Mouse (Mus musculus): ENCODE data around the gene Pla2g5.

- TF ChIP-seq CTCF (IDR thresholded peaks at IDR 0.05; ENCODE audit: low read depth), result peak; percentile 91
- no peak for TF ChIP-seq EP300 (IDR thresholded peaks at IDR 0.05; ENCODE audit: low read depth)
Measured at GRCm38 (mm10) chr4:138884261-138884660, 21.0 kb upstream of the Pla2g5 start.

Measured in liver, postnatal 0 days (tissue).